Mouse (Mus musculus) left cerebral cortex, postnatal 10 days (tissue): ENCODE results near the gene Nmnat3. TPM values are rescaled to one million over a fixed set of nuclear protein-coding genes. Genes with fewer than 3 reads are reported as not detected.

ENCODE experiments used
- DNase-seq, 2 experiments: peaks; one replicate each; pipeline ENCODE4 v3.0.0; 2021 to 2022; ENCODE audit warnings: low spot score in 2 of 2, mixed read lengths in 1 of 2; ENCODE audit errors: extremely low spot score in 1 of 2
- intact Hi-C: fragments of 180-260 bp; cut with DNase I; formaldehyde crosslinking; loops from one replicate; pipeline ENCODE4 v1.15.1; 2025
- total RNA-seq, 2 experiments: library from RNA; stranded (reverse); gene quantifications; 2 replicates each; pipeline ENCODE4 v1.2.3; 2021

The Nmnat3 gene
- total RNA-seq, 2 experiments from 2014 or later: 0.65 to 1.4 TPM

DNA sequence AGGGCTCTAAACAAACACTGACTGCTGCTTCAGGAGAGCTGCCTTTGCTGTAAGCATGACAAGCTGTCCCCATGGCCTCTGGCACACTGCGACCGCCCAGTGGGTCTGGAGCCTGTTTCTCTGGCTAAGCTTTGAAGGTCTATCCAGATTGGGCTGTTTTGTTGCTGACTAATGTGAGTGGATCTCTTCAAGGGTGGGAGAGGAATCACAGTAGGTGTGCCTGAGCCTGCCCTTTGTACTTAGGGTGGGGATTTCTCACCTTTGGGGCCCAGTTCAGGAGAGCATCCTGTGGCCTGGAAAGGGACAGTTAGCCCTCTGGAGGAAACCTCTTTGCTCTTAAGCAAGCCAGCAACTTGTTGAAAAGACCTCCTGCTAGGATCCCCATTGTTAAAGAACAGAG is 145.8 kb downstream of the Nmnat3 start:
- intact Hi-C loops: no loop called here
- peak in 1 of 2 experiments; percentile 66 for DNase-seq

DNA sequence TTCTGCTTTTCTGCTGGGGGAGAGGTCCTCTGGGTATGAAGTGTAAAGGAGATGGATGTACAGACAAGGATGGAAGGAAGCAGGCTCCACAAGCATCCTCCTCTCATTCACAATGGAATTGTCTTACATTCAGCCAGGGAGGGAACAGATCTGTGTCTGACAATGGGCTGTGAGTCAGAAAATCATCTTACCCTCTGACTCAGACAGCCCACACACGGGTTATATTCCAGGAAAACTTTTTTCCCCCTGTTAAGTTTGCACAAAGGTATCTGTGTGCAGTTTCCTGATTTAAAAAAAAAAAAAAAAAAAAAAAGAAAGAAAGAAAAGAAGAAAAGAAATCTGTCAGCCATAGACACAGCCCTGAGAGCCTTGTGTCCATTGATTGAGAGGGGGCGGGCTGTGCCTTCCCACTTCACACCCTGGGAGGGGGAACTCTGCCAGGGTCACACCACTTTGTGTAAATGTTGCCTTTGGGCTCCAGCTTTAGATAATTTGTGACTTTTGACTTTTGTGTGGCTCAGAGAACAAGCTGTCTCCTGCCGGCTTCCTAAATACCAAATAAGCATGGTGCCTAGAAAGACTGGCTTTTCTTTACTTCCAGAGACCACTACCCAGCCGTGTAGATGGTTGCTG is 146.8 kb downstream of the Nmnat3 start:
- intact Hi-C loops: no loop called here
- no peak for DNase-seq

DNA sequence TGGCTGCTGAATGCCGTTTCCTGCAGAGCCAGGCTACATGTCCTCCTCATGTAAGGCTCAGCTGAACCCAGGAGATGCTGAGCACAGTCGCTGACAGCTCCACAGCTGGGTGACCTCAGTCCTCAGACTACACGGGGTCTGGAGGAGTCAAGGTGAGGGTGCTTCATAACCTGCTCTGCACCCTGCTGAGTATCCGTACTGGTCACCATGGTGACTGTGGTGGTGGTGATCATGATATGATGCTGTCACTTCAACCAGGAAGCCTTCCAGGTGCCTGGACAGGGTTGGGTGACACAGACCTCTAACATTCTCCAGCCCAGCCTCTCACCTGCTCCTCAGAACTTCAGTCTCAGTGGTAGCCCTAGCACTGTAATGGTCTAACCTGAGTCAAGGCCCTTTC is 150.6 kb downstream of the Nmnat3 start:
- DNase-seq: no peak
- intact Hi-C loops: no loop called here

DNA sequence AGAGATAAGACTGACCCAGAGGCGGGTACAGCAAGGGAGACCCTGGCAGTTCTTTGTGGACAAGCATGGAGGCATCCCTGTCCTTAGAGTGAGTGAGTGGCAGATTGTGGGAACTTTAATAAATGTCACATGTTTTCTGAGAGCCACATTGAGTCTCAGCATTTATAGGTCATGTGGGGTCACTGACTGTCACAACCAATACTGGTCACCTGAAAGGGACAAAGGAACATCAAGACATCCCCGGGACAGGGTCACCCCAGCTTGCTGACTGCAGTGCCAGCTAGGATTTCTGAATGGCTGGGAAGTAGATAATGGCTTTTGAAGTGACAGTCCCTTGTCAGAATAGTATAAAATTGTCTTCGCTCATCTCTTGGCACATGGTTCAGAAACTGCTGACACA is 151.9 kb downstream of the Nmnat3 start:
- intact Hi-C loops: no loop called here

DNA sequence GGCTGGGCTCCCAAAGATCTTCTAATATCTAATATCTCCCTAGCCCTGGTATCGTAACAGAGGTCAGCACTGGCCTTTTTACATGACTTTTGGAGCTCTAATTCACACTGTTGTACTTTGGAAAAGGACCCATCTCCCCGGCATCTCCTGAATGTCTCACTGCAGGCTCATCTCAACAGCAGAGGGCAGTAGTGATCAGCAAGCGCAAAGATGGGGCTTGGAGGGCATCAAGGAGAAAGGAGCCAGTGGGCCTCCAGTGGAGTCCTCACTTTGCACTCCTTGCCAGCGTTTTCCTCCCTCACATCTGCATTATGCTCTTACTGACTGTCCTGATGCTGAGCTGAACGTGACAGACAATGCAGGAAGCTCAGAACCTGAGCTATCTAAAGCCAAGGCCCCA is 155.4 kb downstream of the Nmnat3 start:
- peak in 1 of 2 experiments; percentile 49 for DNase-seq
- intact Hi-C loops: loop anchor here (10.0 kb wide), 1 partner anchor 92 kb away; no protein-coding TSS in a partner anchor

More for the DNA sequence above, 151.9 kb downstream of the Nmnat3 start:
- no peak for DNase-seq

DNA sequence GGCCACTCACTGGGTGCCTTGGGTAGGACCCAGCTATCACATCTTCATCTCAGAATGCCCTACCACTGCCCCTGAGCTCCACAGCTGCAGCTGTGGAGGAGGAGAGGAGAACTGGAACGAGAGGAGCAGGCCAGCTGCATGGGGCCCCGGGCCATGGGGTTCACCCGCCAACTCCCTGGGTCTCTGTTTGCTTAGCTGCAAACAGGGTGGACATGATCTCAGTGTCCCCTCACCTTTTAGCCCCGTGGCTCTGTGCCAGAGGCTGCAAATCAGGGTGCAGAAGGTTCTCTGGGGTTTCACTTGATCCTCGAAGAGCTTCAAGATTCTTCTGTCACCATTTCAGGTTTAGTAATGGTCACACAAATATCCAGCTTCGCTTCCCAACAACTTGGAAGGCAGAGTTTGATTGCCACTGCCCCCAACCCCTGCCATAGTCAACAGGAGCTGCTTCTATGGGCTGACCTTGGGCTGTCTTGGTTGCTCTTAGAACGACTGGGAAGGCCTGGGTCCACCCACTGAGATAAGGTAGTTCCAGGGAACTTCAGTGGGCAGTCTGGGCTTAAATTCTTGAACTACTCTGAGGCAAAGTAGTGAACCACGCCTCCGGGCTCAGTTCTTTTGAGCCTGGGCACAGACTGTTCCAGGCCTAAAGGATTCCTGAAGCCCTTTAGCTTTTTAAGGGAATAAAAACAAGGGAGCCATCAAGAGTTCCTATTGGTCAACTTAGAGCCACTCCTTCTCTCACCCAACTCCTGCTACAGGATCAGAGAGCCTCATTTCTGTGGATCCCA is 158.3 kb downstream of the Nmnat3 start:
- intact Hi-C loops: loop anchor here (10.0 kb wide), 1 partner anchor 89 kb away; no protein-coding TSS in a partner anchor
- DNase-seq: peak in 1 of 2 experiments; percentile 51

DNA sequence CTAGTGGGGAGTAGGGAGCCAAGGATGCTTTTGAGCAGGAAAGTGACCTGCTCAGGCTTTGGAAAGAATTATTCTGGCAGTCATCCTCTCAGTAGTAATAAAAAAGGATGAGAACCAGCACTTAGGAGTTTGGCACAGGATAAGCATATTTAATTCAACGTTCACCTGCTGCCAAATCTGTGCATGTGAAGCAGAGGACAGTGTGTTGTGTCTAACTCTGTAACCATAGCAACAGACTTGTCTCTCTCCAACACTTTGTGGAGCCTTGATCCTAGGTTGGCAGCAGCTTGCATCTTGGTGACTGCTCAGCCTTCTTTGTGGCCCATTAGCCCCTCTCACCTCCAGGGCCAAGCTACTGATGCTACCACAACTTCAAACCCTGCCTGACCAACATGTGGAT is 163.7 kb downstream of the Nmnat3 start:
- intact Hi-C loops: no loop called here
- peak in 1 of 2 experiments; percentile 28 for DNase-seq

DNA sequence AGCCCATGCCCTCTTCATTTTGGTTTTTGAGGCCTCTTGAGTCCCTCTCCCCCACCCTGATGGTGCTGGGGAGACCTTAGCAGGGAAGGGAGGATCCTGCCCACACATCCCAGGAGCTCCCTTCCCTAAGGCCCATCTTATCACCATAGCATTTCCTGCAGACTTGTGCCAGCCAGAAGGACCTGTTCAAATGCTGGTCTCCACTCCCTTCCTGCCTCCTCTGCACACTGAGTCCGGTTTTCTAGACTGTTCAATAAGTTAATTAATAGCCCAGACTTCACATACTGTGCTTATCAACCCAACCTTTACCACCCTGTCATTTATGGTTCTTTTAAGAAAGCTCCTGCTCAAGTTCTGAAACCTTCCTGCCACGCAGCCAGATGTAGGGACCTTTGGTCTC is 179.5 kb downstream of the Nmnat3 start:
- no peak for DNase-seq
- intact Hi-C loops: no loop called here

Other genes starting within 250 kb of the Nmnat3 start
- gene Rbp1, start 135.5 kb downstream of the Nmnat3 start, total RNA-seq: 1 to 10 TPM; 5.8 to 6.1 TPM
- gene Rbp2, start 198.7 kb downstream of the Nmnat3 start, total RNA-seq: not detected